Mouse (Mus musculus): Measurements from ENCODE around the gene Dnajb11.

Dnajb11 gene

DNA sequence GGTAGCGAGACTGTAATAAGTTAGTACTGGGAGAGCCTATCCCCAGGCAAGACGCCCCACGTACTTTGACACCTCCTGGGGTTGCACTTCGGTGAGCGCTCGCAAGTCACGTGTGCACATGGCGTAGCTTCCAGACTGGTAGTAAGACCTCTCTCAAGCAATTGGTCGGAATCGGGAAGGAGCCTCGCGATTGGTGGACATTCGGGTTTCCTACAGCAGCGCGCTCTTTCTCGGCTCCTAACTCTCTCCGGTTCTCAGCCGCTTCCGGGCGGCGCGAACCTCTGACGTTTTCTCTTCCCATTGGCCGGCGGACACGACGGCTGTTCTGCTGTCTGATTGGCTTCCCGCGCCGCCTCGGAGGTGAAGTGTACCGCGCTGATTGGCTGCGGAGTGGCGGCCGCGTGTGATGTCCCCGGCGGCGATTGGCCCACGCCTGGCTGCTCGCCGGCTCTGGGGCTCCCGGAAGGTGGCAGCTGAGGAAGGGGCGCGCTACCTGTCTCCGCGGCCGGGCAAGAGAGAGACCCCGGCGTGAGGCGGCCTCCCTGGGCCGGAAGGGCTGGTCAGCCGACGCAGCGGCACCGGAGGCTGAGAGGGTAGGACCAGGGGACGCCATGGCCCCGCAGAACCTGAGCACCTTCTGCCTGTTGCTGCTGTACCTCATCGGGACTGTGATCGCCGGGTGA lies at the start of gene Dnajb11, which contains the start of gene Tbccd1:
Dnajb11 (plus strand) TSS at position 415 of the 683 bp plus-strand sequence.
Tbccd1 (minus strand) TSS at position 239 of the 683 bp plus-strand sequence.
- peak; percentile 97 for DNase-seq (ENCODE audit: extremely low spot score, low read depth, low spot score)

DNA sequence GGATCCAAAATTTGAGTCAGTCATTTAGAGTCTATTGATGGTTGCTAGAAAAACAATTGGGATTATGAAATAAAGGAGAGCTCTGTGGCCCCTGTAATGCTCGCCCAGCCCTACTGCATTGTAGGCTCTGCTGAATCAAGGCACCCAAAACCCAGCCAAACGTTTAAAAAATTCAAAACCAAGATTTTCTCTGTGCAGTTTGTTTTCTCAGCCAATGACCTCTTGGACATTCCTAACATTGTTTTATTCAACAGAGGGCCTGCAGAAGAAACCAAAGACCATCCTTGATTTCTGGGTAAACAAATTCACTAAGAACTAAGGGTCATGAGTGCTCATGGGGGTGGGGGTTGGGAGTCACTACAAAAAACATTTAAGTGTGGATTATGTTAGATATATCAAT lies 46.2 kb upstream of the Dnajb11 start, which contains the start of gene Crygs:
Crygs (minus strand) TSS at position 101 of the 400 bp plus-strand sequence.
- no peak for DNase-seq (ENCODE audit: extremely low spot score, low read depth, low spot score)

GRCm38 (mm10) chr16:22820731-22821130 lies 36.9 kb upstream of the Dnajb11 start:
- DNase-seq (ENCODE audit: extremely low spot score, low read depth, low spot score): no peak

DNA sequence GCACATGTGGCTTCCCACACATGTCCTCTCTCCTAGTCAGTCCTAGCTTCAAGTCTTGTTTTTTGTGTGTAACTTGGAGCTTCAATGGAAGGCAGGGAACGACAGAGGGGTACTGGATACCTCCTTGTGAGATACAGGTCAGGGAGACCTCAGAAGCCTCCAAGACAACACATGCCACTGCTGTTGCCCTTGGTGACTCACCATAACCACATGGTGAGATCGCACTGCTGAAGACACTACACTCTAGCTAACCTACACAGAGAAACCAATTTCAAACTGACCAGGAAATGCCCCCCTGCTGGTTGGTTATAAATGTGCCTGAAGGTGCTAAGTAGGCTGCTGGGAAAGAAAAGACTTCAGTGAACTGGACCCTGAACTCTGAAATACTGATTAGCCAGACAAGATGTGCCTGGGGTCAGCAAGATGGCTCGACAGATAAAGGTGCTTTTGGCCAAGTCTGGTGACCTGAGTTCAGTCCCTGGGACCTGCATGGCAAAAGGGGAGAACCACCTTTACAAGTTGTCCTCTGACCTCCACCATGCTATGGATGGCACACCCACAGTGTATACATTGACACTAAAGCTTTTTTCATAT lies 24.6 kb upstream of the Dnajb11 start:
- no peak for DNase-seq (ENCODE audit: extremely low spot score, low read depth, low spot score)

DNA sequence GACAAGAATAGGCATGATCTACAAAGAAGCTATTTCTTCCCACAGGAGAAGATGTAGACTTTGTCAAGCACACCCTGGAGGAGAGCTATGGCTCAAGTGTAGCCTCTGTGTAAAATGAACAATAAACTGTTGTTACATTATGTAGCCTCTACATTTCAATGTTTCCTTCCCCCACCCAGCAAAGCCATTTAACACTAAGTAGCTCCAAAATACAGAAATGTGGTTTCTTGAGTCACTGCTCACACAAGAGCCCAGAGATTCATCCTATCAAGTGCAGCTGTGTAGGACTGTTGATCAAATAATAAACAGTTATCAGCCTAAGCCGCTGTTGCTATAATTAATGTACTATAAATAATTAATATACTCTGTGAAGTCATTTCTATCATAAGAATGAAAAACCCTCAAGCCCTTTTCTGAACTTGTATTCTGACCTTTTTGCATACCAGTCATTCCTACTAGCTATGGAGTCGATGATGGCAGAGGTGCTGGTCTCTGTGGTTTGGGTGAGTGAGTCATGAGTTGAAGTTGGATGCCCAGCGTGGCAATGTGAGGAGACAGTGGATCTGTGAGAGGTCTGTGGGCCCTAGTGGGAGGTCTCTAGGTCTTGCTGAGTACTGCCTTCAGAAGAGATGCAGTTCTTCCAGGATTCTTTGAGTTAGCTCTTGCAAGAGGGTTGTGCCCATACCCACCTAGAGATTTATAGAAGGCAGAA lies 18.3 kb upstream of the Dnajb11 start:
- no peak for DNase-seq (ENCODE audit: extremely low spot score, low read depth, low spot score)

DNA sequence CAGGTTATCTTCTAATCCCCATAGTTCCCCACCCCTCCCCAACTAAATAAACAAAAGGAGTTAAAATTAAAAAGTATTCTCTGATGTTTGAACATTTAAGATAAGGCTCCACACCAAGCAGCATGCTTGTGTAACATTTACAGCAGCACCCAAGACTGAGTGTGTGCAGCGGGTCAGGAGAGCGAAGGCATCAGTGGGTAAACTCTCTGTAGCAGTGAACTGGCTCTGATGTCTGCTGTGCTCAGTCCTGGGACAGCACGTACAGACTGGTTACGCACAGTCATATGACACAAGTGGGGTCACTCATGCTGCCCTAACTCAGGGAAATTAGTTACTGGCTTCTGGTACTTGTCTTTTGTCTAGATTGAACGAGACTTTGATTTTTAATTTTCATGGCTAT lies 14.8 kb upstream of the Dnajb11 start:
- no peak for DNase-seq (ENCODE audit: extremely low spot score, low read depth, low spot score)

DNA sequence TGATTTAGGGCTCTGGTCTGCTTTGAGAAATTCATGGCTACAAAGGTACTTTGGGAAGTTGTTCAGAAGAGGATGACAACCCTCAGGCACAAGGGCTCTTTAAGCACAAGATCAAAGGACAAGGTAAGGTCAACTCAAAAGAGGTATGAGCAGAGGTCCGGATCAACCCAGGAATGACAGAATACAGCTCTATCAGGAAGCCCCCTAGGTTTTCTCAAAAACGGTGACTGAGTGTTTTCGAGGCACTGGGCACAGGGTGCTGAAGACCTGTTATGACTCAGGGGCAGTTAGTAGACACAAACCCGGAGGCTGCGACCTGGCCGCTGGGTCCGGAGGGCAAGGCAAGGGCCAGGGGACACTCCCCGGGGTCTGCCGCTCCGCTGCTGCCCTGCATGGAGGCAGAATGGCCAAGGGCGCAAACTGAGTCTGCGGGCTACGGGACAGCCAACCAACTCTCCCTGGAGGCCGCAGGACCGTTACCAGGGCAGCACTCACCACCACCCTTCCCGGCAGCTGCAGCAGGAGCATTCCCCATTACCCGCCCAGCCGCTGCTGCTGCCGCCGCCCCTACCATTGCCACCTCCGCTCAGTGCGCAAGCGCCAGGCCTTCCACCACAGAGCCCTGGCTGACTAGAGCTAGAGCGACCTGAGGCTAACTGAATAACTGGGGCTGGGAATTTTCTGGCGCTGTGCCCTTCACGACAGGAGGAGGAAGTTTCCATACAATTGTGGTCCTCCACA lies 13.4 kb upstream of the Dnajb11 start:
- peak; percentile 33 for DNase-seq (ENCODE audit: extremely low spot score, low read depth, low spot score)

GRCm38 (mm10) chr16:22844834-22845233 lies 12.8 kb upstream of the Dnajb11 start:
- no peak for DNase-seq (ENCODE audit: extremely low spot score, low read depth, low spot score)

- DNase-seq (ENCODE audit: extremely low spot score, low read depth, low spot score): no peak
Measured at GRCm38 (mm10) chr16:22845481-22845880, 12.2 kb upstream of the Dnajb11 start.

DNA sequence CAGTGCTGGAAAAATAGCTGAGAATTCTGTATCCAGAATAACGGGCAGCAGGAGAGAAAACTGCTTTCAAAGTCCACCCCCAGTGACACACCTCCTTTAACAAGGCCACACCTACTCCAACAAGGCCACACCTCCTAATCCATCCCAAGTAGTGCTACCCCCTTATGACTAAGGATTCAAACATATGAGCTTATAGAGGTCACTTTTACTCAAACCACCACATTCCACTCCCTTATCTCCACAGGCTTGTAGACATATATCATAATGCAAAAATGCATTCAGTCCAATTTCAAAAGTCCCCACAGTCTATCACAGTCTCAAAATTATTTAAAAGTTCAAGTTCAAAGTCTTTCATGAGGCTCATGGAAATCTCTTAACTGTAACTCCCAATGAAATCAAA lies 10.0 kb upstream of the Dnajb11 start:
- no peak for DNase-seq (ENCODE audit: extremely low spot score, low read depth, low spot score)

DNA sequence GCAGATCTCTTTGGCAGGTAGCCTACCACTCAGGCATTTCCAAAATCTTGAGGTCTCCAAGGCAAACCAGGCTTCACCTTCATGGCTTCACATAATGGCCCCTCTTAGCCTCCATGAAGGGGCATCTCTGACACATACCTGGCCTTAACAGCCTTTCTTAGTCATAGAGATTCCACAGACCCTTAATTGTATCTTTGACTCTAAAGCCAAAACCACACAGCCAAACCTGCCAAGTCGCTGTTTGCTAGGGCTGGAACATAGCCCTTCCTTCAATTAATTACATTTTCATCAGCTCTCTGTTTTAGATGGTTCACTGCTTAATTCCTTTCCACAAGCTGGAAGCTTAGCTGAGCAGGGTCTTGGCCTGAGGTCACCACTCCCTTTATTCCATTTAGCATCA lies 9.3 kb upstream of the Dnajb11 start:
- DNase-seq (ENCODE audit: extremely low spot score, low read depth, low spot score): no peak

DNA sequence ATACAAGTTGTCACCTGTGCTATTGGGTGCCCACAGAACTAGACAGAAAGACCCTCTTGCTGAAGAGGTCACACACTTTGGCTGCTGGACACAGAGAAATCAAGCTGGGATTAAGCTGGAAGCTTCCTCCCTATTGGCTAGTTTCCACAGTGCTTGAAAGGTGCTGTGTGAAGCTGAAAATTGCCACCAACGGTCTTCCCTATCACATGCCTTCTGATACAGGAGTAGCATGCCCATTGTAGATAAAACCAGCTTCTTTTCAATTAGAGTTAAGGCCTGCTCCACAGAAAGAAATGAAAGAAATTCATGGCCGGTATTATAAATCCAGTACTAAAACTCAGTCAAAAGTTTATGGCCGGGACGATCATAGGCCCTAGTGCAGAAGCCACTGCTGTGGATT lies 4.9 kb upstream of the Dnajb11 start:
- DNase-seq (ENCODE audit: extremely low spot score, low read depth, low spot score): no peak

DNA sequence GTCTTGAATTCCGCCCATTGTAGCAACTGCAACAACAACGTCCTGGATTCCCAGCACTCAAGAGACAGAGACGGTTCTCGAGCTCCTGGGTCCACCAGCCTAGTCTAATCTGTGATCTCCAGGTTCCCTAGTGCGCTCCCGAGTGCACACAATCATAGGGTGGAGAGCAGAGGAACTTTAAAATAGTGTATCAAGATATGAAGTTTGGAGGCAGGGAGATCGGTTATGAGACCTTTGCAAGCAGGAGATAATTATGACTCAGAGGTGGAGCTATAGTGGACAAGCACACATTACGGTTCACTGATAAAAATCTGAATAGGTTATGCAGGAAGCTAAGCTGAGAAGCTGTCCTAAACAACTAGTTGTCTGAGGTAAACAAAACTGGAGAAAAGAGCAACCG lies 872 bp upstream of the Dnajb11 start:
- no peak for DNase-seq (ENCODE audit: extremely low spot score, low read depth, low spot score)

- DNase-seq (ENCODE audit: extremely low spot score, low read depth, low spot score): no peak
Measured at GRCm38 (mm10) chr16:22872397-22872796, 14.8 kb downstream of the Dnajb11 start.

- no peak for DNase-seq (ENCODE audit: extremely low spot score, low read depth, low spot score)
Measured at GRCm38 (mm10) chr16:22873369-22873768, 15.7 kb downstream of the Dnajb11 start.

- no peak for DNase-seq (ENCODE audit: extremely low spot score, low read depth, low spot score)
Measured at GRCm38 (mm10) chr16:22876218-22877043, 18.8 kb downstream of the Dnajb11 start.

GRCm38 (mm10) chr16:22877660-22878390 lies 20.2 kb downstream of the Dnajb11 start:
- DNase-seq (ENCODE audit: extremely low spot score, low read depth, low spot score): no peak

- no peak for DNase-seq (ENCODE audit: extremely low spot score, low read depth, low spot score)
Measured at GRCm38 (mm10) chr16:22878716-22879115, 21.1 kb downstream of the Dnajb11 start.

DNA sequence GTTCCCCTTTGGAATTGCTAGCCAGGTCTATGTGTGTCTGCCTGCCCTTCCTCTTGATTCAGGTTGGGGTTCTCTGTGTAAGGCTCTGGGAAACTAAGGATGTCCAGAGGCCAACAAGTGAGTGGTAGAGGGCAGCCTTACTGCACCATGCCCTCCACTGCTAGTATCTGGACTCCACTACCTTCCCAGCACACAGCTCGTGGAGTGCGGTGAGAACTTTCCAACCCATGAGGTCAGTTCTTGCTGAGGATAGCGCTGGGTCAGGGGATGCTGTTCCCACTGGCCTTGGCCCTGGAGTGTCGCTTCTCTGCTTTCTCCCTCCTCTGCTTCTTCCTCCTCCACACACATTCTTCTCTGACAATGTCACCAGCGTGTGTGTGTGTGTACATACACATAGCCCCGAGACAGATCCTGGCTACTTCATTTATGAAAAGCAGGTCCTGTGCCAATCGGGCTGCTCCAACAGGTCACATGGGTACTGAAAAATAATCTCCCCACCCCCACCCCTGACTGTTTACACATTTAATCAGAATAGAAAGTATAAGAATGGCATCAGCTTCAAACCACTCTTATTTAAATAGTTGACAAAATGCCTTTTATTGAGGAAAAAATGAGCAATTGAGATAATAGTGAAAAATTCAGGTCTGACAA lies 22.4 kb downstream of the Dnajb11 start:
- DNase-seq (ENCODE audit: extremely low spot score, low read depth, low spot score): no peak
